Comparison of ENCODE assay signal across 12 mouse cellular contexts in genomic region chr10:117441121-117441978, GRCm38 (mm10).
DNase-seq lines count a peak whose midpoint lies in the region; ATAC-seq lines count a peak whose summit lies in the region.
"Had no signal": no experiment of that assay in that cellular context is flagged by ENCODE, and none has a peak within 500 bp of the region (broad histone marks: within the 10 kb centered on the region; RNA-seq: fewer than 3 reads in every experiment).

No protein-coding gene starts in this region.

- WGBS in heart, embryonic 10.5 days = 39% methylated on average over 24 of the region's 24 CpGs
- WGBS in embryonic facial prominence, embryonic 11.5 days = 11% methylated on average over 24 of the region's 24 CpGs
- WGBS in hindbrain, embryonic 11.5 days = 15% methylated on average over 24 of the region's 24 CpGs
- 5% methylated on average over 24 of the region's 24 CpGs for WGBS in midbrain, embryonic 12.5 days

- H3K4me3 ChIP-seq in heart, embryonic 10.5 days = peak overlapping the region; percentile 3; the same call in 1 of the 2 replicates
- no peak overlapping the region for H3K4me3 ChIP-seq in embryonic facial prominence, embryonic 11.5 days (ENCODE audit: low read depth, low read length)
- H3K4me3 ChIP-seq in hindbrain, embryonic 11.5 days (ENCODE audit: low read depth, low read length) = no peak overlapping the region
- peak overlapping the region; percentile 23 for H3K4me3 ChIP-seq in midbrain, embryonic 12.5 days

- H3K4me1 ChIP-seq in heart, embryonic 10.5 days = no peaks in the 10 kb centered on the region
- peaks cover 2% of the 10 kb centered on the region; the same call in 1 of the 2 replicates for H3K4me1 ChIP-seq in embryonic facial prominence, embryonic 11.5 days (ENCODE audit: control insufficient read depth, insufficient read depth, low read length)
- no peaks in the 10 kb centered on the region for H3K4me1 ChIP-seq in hindbrain, embryonic 11.5 days (replicated peaks; ENCODE audit: control insufficient read depth, insufficient read depth, low read length)
- H3K4me1 ChIP-seq in midbrain, embryonic 12.5 days = peaks cover 14% of the 10 kb centered on the region

- no peak for DNase-seq in heart, embryonic 10.5 days (ENCODE audit: low spot score)
- no peak for DNase-seq in heart, postnatal 4 days
- DNase-seq in embryonic facial prominence, embryonic 11.5 days (ENCODE audit: low spot score) = peak; percentile 57
- DNase-seq in hindbrain, embryonic 11.5 days (ENCODE audit: low spot score) = peak; percentile 40
- no peak for DNase-seq in cerebellum, adult 9-10 months
- DNase-seq in testis, postnatal 14 days (ENCODE audit: low spot score) = no peak
- DNase-seq: adrenal gland, adult 2 months; cerebellum, adult 11 months; kidney, adult 2 months had no signal

- no peak overlapping the region for H3K27ac ChIP-seq in heart, embryonic 10.5 days
- H3K27ac ChIP-seq in embryonic facial prominence, embryonic 11.5 days (replicated peaks; ENCODE audit: low read depth, low read length) = no peak overlapping the region
- no peak overlapping the region for H3K27ac ChIP-seq in hindbrain, embryonic 11.5 days (ENCODE audit: low read depth, low read length)
- H3K27ac ChIP-seq in midbrain, embryonic 12.5 days (replicated peaks) = peak overlapping the region; percentile 43
- H3K27ac ChIP-seq: liver, embryonic 14.5 days had no signal

- peak overlapping the region; percentile 2; the same call in 1 of the 2 replicates for H3K4me2 ChIP-seq in embryonic facial prominence, embryonic 11.5 days (ENCODE audit: low read depth, low read length)
- peak overlapping the region; percentile 27 for H3K4me2 ChIP-seq in hindbrain, embryonic 11.5 days (replicated peaks; ENCODE audit: low read depth, low read length)
- peak overlapping the region; percentile 51 for H3K4me2 ChIP-seq in midbrain, embryonic 12.5 days (replicated peaks)

- no peak overlapping the region for H3K9ac ChIP-seq in embryonic facial prominence, embryonic 11.5 days (replicated peaks; ENCODE audit: low read length)
- no peak overlapping the region for H3K9ac ChIP-seq in hindbrain, embryonic 11.5 days (ENCODE audit: low read depth, low read length)
- H3K9ac ChIP-seq in midbrain, embryonic 12.5 days (replicated peaks) = no peak overlapping the region
- H3K9ac ChIP-seq: liver, embryonic 14.5 days had no signal

- no peaks in the 10 kb centered on the region for H3K9me3 ChIP-seq in heart, embryonic 10.5 days
- H3K9me3 ChIP-seq in embryonic facial prominence, embryonic 11.5 days (replicated peaks; ENCODE audit: control insufficient read depth, low read length) = no peaks in the 10 kb centered on the region
- no peaks in the 10 kb centered on the region for H3K9me3 ChIP-seq in hindbrain, embryonic 11.5 days (ENCODE audit: control insufficient read depth, low read length)
- H3K9me3 ChIP-seq in midbrain, embryonic 12.5 days = peaks cover 11% of the 10 kb centered on the region; the same call in 1 of the 2 replicates

- ATAC-seq in embryonic facial prominence, embryonic 11.5 days (replicated peaks; ENCODE audit: insufficient number of reproducible peaks, low FRiP score, low TSS enrichment, low read depth) = no peak; the same call in 1 of the 2 replicates
- peak; percentile 33; the same call in 1 of the 2 replicates for ATAC-seq in hindbrain, embryonic 11.5 days (ENCODE audit: low FRiP score)
- ATAC-seq in midbrain, embryonic 12.5 days (ENCODE audit: low FRiP score, low read depth) = peak; percentile 84
- no peak for ATAC-seq in erythroid progenitor cell, adult 5-6 weeks (replicated peaks; ENCODE audit: low FRiP score, poor library complexity, severe bottlenecking)

- H3K27me3 ChIP-seq in heart, embryonic 10.5 days (ENCODE audit: insufficient read depth, poor library complexity, severe bottlenecking) = peaks cover 2% of the 10 kb centered on the region
- no peaks in the 10 kb centered on the region for H3K27me3 ChIP-seq in embryonic facial prominence, embryonic 11.5 days (ENCODE audit: control insufficient read depth, insufficient read depth, low read length)
- no peaks in the 10 kb centered on the region for H3K27me3 ChIP-seq in hindbrain, embryonic 11.5 days (ENCODE audit: control insufficient read depth, insufficient read depth, low read length)
- H3K27me3 ChIP-seq in midbrain, embryonic 12.5 days = peaks cover 59% of the 10 kb centered on the region

- H3K36me3 ChIP-seq in heart, embryonic 10.5 days = no peaks in the 10 kb centered on the region
- no peaks in the 10 kb centered on the region for H3K36me3 ChIP-seq in embryonic facial prominence, embryonic 11.5 days (replicated peaks; ENCODE audit: control insufficient read depth, insufficient read depth, low read depth, low read length)
- H3K36me3 ChIP-seq in hindbrain, embryonic 11.5 days (ENCODE audit: control insufficient read depth, insufficient read depth, low read length) = no peaks in the 10 kb centered on the region
- H3K36me3 ChIP-seq in midbrain, embryonic 12.5 days = no peaks in the 10 kb centered on the region

Comparison
In these comparisons a context has a peak if more than half of its experiments do, and no peak if none do; other contexts are left out.
1. DNase-seq: peak in embryonic facial prominence, embryonic 11.5 days (single experiment) and hindbrain, embryonic 11.5 days (single experiment); none in heart, embryonic 10.5 days (single experiment), heart, postnatal 4 days (single experiment), cerebellum, adult 9-10 months (single experiment) and testis, postnatal 14 days (single experiment).
2. H3K4me3 ChIP-seq: peak in heart, embryonic 10.5 days (single experiment) and midbrain, embryonic 12.5 days (single experiment); none in embryonic facial prominence, embryonic 11.5 days (single experiment) and hindbrain, embryonic 11.5 days (single experiment).
3. ATAC-seq: peak in hindbrain, embryonic 11.5 days (single experiment) and midbrain, embryonic 12.5 days (single experiment); none in embryonic facial prominence, embryonic 11.5 days (single experiment) and erythroid progenitor cell, adult 5-6 weeks (single experiment).
4. Peak in every context shown above with its lines, with median percentiles within 50 percentile points of each other: H3K4me2 ChIP-seq.